Mouse (Mus musculus) left cerebral cortex, postnatal 14 days (tissue): Measurements from ENCODE around the gene Ptprn2. TPM values are rescaled to one million over a fixed set of nuclear protein-coding genes. Genes with fewer than 3 reads are reported as not detected.

ENCODE experiments used
- DNase-seq, 2 experiments: peaks; one replicate each; pipeline ENCODE4 v3.0.0; 2021 to 2022; ENCODE audit warnings: low spot score in 2 of 2, mixed read lengths in 1 of 2
- intact Hi-C: fragments of 180-260 bp; cut with DNase I; formaldehyde crosslinking; loops from one replicate; pipeline ENCODE4 v1.15.1; 2025
- total RNA-seq, 2 experiments: library from RNA; stranded (reverse); gene quantifications; 2 replicates each; pipeline ENCODE4 v1.2.3; 2021

Gene Ptprn2
- total RNA-seq, 2 experiments from 2014 or later: 383 to 385 TPM

DNA sequence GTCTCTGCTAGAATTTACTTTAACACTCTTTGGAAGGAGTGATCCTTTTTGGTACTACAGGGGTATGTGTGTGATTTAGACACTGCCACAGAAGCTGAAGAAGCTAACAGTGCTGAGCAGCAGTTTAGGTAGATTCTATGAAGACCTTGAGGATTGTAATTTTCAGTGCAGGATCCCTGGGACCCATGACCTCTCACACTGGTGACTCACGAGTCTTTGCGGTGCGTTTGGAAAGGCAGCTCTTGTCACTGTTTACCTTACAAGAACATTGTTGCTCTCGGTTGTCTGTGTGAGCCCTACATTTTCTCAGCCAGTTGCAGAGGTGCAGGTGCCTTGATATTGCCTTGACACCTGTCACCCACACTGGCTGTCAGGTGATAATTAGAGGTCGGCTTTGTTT lies 431.3 kb downstream of the Ptprn2 start:
- DNase-seq: no peak
- intact Hi-C loops: no loop called here

DNA sequence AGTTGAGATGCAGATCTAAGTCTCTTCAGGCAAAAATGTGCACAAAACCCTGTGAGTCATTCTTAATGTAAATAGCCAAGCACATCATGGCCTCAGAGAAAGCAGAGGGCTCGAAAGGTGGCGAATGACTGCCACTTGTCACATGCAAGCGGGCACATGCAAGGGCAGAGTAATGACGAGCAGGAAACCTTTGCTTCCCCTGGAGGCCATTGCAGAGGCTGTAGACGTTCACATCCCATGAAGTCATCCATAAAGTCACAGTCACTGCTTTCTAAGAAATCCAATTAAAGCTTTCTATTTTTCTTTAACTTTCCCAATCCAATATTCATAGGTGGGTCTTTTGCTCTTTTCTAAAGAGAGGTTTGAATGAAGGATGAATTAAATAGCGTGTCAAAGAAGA lies 433.7 kb downstream of the Ptprn2 start:
- intact Hi-C loops: no loop called here
- DNase-seq: no peak

DNA sequence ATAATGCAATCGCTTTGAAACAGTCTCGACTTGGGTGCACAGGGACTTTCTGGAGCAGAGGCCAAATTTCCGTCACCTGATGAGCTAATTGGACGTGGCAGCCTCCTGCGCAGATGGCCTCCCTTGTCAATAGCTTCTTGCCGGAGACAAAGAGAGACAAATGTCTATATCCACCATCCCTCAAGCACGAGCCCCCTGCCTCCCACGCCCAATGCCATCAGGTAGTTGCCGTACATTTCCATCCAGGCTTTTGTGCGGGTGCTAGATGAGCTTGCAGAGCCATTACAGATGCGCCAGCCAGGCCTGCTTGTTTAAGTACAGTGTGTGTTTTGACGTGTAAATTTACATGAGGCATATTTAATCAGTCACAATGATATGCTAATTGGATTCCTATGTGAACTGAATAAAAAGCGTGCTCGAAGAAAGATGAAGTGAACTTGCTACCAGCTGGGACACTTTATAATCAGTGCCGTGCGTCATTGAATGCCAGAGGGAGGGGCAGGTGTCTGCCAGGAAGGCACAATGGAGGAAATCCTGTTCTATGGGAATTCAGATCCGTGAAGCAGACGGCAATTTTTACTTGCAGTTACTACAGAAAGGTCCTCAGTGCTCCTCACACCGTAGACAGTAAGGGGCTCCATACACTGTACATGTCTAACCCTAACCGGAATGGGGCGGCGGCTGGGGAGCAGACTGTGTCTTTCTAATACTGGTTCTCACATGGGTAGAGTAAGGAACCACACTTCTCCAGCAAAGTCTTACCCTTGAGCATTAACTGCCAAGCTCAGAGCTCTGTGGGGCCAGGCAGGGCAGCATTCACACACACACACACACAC lies 434.4 kb downstream of the Ptprn2 start:
- intact Hi-C loops: no loop called here
- peak; percentile 39 to 77 for DNase-seq

DNA sequence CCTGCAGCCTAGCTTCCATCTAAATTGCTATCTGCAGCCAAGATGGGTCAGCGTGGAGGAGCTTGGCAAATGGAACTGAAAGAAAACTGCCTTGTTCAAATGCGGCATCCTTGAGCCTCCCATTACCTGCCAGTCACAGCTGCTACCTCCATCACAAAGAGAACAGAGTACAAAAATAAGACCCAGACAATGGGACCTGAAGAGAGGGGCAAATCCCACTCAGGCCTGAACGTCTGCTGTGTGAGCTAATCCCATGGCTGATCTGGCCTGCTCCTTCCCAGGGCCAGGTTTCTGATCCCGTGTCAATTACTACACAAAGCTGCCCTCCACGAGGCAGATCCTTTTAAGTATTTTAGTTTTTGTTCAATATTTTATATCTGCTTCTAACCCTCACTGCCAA lies 441.6 kb downstream of the Ptprn2 start:
- intact Hi-C loops: no loop called here
- DNase-seq: no peak

DNA sequence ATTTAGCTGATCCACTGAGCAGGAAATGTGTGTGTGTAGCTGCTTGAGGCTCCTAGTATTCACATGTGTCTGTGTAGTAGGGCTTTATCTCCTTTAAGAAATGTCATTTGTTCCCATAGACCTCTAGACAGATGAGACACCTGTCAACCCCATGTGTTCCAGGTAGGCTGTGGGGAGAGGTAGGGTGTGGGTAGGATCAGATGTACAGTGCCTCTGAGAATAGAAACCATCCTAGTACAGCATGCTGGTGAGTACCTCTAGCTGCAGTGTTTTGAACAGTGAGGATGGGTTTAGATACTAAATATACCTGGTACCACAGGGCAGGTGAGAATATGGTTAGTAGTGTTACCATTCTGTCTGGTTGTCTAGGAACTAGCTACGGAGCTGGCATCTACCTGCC lies 442.0 kb downstream of the Ptprn2 start:
- DNase-seq: no peak
- intact Hi-C loops: no loop called here

DNA sequence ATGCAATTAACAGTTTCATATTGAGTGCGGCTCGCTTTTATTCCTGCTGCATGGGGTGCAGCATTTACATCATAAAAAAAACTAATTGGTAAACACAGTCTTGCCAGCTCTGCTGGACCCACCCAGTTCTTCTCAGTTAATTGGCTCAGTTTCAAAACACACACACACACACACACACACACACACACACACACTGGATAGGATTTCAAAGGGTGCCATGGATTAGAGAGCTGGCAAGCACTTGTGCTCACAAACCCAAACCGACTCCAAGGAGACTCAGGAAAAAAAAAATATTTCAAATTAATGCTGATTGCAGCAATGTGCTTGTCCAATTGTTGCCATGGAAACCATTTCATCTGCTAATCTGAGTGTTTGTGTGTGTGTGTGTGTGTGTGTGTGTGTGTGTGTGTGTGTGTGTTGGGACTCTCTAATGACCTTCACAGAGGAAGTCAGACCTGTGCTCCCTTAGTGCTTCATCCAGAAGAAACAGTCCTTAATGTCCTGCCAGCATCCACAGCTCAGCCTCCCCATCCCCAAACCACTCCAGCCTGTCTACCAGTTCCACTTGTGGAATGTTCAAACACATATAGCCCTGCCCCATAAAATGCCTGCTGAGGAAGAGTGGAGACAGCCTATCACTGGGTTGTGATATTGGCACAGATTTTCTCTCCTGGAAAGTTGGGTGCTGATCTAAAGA lies 452.8 kb downstream of the Ptprn2 start:
- DNase-seq: peak; percentile 58 to 77

DNA sequence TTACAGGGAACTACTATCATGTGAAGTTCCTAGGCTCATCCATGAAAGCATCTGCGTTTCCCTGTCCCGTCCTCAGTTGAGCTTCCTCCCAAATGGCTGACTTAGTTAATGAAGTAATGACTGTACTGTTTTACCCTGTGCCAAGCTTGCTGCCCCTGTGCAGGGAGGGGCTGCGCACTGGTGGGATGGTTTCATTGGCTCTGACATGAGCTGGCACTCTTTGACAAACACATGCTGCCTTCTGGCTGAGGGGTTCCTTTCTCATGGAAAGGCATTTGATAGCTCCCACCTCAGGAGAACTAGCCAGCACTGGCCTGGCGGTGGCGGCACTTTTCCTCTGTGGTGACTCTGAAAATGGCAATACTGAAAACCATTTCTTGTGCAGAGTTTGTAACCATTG lies 458.4 kb downstream of the Ptprn2 start:
- no peak for DNase-seq
- intact Hi-C loops: no loop called here

More for the DNA sequence above, 452.8 kb downstream of the Ptprn2 start:
- intact Hi-C loops: no loop called here

DNA sequence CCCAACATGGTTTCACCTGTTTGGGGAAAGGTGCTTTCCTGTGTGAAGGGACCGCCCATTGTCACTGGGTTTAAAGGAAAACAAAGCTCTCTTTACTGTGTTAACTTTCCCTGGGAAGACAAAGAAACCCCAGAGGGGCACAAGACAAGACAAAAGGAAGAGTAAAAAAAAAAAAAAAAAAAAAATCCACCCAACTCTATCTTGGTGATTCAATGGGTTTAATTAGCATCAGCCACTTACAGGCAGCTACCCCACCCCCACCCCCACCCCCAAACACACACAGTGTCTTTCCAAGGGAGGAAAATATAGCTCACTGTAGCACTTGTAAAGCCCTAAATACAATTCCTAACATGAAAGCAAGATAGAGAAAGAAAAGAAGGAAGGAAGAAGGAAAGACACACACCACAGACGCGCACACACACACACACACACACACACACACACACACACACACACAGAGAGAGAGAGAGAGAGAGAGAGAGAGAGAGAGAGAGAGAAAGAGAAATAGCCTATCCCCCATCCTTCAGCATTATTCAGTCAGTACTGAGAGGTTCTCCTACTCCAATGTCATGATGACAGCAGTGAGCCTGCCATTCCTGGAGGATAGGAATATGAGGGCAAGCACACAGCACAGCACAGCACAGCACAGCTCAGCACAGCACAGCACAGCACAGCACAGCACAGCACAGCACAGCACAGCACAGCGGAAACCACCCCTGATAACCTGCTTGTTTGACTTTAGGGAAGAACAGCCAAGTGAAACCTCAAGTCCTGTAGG lies 462.8 kb downstream of the Ptprn2 start:
- intact Hi-C loops: no loop called here
- DNase-seq: no peak

DNA sequence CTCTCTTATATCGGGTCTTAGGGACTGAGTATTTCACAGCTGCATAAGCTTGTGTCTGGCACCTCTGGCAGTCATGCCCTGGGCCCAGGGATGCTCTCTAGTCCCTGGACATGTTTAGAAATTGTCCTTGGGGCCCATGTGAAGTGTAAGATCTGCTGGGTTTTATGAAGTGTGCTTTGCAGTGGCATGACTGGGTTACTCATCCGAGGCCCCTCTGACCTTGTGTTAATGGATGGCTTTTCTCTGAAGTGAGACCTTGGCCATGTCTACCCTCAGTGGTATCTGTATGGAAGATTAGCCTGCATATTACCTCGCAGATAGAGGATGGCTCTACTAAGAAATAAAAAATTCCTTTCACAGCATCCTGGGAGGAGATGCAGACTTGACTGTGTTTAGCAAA lies 464.2 kb downstream of the Ptprn2 start:
- no peak for DNase-seq
- intact Hi-C loops: no loop called here

DNA sequence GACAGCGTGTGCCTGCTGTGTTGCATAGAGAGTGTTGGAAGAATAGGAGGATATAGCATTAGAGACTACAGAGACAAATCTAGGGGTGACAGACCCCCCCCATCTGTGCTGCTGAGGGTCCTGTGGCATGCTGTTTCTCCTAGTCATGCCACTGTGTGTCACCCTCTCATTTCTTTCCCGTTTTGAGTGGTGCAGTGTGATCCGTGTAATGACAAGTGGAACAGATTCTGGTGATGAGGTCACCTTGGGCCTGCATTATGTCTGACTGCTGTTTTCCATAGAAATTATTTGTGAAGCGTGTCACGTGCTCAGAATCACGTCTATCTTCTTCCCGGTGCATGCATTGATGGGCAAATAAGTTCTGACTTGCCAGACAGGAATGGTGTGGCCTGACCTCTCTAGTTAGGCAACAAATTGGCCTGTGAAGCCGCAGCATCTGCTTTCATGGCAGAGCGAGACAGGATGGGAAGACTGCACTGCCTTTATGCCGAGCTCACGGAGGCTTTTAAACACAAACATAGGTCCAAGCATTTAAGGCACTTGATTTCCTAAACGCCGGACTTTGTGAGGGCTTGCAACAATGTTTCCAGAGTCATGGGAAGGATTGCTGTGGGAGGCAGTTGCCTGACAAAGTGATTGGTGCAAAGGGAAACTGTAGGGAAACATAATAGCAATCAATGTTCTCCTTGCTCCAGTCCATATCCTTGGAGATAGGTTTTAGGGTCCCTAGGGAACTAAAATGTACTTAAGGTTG lies 467.1 kb downstream of the Ptprn2 start:
- intact Hi-C loops: no loop called here
- DNase-seq: no peak

DNA sequence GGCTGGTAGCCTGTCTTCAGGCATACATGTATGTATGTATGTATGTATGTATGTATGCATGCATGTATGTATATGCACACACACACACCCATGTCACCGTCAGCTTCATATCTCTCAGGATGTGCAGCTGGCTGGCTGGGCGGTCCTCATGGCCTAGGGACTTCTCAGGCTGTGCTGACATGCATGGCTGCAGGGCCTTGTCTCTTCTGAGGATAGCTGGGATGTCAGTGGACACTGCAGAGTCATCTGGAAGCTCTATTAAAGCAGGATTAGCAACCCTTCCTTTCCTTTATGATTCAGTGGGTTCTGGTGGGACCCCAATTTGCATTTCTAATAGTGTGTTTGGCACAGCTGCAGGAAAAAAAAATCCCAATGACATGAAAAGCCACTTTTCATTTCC lies 473.6 kb downstream of the Ptprn2 start:
- no peak for DNase-seq
- intact Hi-C loops: no loop called here

DNA sequence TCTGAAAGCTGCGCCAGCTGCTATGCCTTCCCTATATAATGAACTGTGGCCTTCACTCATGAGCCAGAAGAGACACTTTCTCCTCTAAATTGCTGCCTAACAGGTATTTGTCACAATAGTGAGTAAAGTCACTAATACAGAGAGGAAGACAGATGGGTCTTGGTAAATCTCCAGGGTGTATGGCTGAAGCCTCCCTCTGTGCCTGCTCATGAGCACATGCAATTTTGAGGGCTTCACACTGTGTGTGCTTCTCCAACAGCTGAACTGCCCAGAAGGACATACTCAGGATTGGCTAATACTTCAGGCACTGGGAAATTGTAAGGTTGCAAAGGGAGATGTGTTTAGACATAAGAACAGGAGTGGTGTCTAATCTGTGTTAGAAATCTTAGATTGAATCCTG lies 478.4 kb downstream of the Ptprn2 start:
- DNase-seq: no peak
- intact Hi-C loops: no loop called here

DNA sequence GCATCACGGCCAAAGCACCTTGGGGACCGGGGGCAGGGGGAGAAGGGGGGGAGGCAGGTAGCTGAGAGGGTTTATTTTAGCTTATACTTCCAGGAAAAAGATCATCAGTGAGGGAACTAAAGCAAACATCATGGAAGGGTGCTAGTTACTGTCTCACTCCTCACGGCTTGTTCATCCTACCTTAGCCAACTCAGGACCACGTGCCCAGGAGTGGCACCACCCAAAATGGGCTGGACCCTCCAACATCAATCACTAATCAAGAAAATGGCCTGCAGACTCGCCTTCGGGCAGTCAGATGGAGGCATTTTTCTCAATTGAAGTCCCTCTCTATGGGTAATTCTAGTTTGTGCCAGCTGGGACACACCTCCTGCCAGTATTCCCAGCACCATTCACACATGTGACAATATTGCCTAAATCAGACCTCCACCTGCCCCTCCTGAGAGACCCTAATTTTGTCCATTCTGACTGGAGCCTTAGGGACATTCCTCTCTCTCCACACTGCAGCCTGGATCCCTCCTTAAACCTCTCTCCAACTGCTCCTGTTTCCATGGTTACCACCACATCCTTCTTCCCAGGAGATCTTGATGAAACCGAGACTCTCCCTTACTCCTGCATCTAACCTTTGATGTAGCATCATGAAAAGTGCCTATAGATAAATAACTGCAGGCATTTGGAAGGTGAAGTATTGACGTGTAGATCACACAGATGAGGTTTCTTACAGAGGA lies 482.9 kb downstream of the Ptprn2 start:
- DNase-seq: peak in 1 of 2 experiments; percentile 38
- intact Hi-C loops: no loop called here

DNA sequence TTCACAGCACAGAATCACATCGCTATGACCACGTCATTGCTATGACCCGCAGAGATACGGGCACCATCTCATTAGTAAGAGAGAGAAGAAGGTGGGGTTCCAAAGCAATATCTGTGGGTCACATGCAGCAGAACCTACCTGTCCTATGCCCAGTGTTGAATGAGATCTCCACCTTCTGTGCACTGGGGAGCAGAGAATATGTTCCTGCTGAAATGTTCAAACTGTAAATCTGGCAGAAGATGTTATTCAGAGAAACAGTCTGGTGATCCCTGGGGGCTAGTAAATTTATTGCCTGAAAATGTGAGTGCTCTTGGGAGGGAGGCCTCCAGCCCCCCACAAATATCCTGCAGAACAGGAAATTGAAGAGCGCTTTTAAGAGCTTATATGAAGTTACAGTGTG lies 490.0 kb downstream of the Ptprn2 start:
- no peak for DNase-seq
- intact Hi-C loops: no loop called here

DNA sequence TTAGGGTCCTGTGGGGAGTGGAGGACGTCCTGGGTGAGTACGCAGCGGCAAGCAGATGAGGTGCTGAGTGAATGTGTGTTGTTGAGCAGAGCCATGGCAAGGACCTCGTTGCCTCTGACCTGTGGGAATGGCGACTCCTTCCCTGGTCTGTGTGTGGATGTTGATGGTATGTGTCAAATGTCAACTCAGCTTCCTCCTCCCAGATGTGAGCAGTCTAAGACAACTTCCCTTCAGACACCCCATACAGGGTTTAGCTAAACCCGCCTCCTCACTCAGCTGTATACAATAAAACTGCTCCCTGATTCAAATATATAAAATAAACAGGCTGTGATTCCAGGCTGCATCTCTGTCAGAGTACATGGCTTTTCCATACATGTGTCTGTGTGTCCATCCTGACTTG lies 491.5 kb downstream of the Ptprn2 start:
- intact Hi-C loops: no loop called here
- DNase-seq: no peak

DNA sequence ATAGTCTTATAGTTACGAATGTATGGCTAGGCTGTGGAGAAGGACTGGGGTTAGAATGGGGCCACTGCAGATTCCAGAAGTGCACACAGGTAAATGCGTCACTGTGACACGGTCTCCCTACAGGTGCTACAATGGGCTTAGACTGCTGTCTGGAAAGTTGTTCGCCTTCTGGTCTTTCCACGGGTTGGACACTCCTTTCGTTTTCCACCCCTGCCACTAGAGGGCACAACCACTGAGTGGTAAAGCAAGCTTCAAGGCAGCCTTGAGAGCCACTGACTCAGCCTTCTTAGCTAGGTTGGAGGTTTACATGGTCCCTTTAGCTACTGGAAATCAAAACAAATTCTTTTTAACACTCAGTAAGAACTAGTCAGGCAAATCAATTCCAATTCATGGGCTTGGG lies 492.7 kb downstream of the Ptprn2 start:
- intact Hi-C loops: no loop called here
- peak in 1 of 2 experiments; percentile 15 for DNase-seq

DNA sequence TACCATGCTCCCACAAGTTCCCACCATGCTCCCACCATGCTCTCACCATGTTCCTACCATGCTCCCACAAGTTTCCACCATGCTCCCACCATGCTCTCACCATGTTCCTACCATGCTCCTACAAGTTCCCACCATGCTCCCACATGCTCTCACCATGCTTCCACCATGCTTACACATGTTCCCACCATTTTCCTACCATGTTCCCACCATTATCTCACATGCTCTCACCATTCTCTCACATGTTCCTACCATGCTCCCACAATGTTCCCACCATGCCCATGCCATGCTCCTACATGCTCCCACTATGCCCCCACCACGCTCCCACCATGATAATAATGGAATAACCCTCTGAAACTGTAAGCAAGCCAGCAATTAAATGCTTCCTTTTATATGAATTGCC lies 495.8 kb downstream of the Ptprn2 start:
- no peak for DNase-seq
- intact Hi-C loops: no loop called here

DNA sequence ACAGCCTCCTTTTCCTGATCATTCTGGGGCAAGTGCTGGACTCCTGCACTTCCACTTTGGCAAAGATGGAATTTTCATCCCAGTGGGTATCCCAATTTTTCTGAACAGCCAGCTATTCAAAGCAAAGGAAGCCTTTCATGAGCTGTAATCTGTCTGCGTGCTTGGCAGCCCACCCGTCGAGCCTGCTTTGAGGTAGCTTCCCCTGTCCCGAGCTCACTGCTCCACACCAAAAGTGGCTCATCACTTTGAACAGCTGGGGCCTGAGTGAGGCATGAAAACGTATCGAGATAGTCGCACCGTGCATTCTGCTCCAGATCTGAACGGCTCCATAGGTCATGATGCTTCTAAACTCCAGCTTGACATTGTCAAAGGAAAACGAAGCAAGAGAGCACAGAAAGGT lies 503.6 kb downstream of the Ptprn2 start:
- DNase-seq: no peak
- intact Hi-C loops: no loop called here

DNA sequence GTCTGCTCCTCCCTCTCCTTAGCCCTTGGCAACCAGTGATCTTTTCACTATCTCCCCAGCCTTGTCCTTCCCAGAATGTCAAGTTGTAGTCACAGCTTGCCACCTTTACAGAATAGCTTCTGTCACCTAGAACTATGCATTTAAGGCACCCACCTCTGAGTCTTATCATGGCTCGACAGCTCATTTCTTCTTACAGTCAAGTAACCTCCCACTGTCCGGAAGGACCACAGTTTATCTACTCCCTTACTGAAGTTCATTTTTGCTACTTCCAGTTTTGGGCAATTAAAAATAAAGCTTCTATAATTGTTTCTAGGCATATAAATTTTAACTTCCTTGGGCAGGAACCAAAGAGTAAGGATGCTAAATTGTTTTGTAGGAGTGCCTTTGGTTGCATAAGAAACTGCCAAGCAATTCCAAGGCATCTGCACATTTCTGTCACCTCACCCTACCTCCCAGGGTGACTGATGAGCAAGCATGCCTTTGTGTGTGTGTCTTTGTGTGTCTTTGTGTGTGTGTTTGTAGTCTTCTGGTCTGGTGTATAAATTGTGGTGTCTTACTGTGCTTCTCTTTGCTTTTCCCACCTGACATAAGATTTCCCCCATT lies 516.1 kb downstream of the Ptprn2 start:
- intact Hi-C loops: no loop called here

More for the DNA sequence above, 516.1 kb downstream of the Ptprn2 start:
- DNase-seq: peak in 1 of 2 experiments; percentile 49
